Mouse (Mus musculus): ENCODE data around the gene Fat3. TPM values are rescaled to one million over a fixed set of nuclear protein-coding genes. Genes with fewer than 3 reads are reported as not detected.

The Fat3 gene
- polyA plus RNA-seq, 1 experiment, result 0.12 TPM

DNA sequence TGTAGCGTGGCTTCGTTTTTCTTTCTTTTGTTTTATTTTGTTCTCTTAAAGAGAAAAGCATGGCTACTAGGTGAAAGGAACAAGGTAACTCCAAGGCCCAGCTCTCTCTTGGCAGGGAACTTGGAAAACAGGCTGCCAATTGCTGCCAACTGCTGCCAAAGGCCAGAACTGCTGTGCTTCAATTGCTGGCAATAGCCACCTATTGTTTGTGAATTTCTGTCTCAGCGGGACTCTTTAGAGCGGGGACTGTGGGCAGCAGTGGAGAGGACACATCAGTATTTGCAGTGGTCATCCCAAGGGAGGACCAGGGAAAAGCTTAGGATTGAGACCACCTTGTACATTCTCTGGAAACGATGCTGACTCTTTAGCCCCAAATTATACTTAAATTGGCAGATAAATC lies 279.2 kb downstream of the Fat3 start:
- TF ChIP-seq POLR2A (IDR thresholded peaks at IDR 0.05; ENCODE audit: borderline replicate concordance, low read depth, low read length), result no peak
- no peak for TF ChIP-seq CTCF (IDR thresholded peaks at IDR 0.05; ENCODE audit: low read depth, low read length)
- Histone ChIP-seq H3K4me1 (ENCODE audit: control insufficient read depth, insufficient read depth, low read length) (peaks cover 20% of the 10 kb centered on the region), H3K4me3 (ENCODE audit: insufficient read depth, low read length) (no peak overlapping the region), H3K27ac (ENCODE audit: insufficient read depth, low read depth, low read length) (no peak overlapping the region)

GRCm38 (mm10) chr9:16216235-16216634 lies 284.9 kb downstream of the Fat3 start:
- Histone ChIP-seq H3K27ac (ENCODE audit: insufficient read depth, low read depth, low read length) (peak overlapping the region; percentile 99), H3K4me3 (ENCODE audit: insufficient read depth, low read length) (peak overlapping the region; percentile 15; the same call in 1 of the 2 replicates), H3K4me1 (ENCODE audit: control insufficient read depth, insufficient read depth, low read length) (peaks cover 28% of the 10 kb centered on the region)
- TF ChIP-seq POLR2A (IDR thresholded peaks at IDR 0.05; ENCODE audit: borderline replicate concordance, low read depth, low read length), result no peak
- no peak for TF ChIP-seq CTCF (IDR thresholded peaks at IDR 0.05; ENCODE audit: low read depth, low read length)

DNA sequence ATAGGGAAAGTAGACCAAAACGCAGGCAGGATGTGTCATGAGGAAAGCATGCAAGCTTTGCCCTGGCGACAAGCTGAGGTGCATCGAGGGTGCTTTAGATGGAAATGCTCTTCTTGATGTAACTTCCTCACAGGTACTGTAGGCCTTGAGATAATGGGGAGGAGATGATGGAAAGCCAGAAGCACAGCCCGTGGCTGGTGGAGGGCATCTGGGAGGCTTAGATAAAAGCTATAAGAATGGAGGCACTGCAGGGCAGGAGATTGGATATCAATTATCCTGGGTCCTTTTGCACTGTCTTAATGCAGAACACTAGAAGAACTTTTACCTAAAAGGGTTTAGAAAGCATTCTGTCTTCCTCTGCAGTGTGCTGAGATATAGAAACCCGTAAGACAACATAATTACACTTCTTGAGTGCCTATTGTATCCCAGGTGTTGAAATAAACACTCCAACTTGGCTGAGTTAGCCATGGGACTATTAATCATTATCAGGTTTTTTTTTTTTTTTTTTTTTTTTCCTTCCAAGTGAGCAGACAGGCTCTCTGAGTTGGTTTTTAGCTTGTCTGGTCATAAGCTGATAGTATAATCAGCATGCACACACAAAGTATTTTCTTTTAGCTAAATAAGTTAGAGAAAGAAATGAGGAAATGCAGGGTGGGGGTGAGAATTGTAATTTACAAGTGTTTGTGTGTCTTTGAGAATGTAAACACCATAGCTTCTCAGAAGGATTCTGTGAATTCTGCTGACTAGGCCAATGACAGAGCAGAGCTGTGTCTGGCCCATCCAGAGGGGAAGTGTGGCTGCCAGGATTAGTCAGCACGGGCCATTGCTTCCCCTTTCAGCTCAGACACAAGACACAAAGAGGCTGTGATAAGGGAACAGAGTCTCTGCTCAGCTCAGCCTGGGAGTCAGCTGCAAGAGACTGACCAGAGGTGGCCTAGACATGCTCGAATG lies 286.1 kb downstream of the Fat3 start:
- TF ChIP-seq POLR2A (IDR thresholded peaks at IDR 0.05; ENCODE audit: borderline replicate concordance, low read depth, low read length), result no peak
- no peak for TF ChIP-seq CTCF (IDR thresholded peaks at IDR 0.05; ENCODE audit: low read depth, low read length)
- H3K4me1 ChIP-seq (ENCODE audit: control insufficient read depth, insufficient read depth, low read length), result peaks cover 28% of the 10 kb centered on the region
- H3K27ac ChIP-seq (ENCODE audit: insufficient read depth, low read depth, low read length), result peak overlapping the region; percentile 99
- H3K4me3 ChIP-seq (ENCODE audit: insufficient read depth, low read length), result no peak overlapping the region

DNA sequence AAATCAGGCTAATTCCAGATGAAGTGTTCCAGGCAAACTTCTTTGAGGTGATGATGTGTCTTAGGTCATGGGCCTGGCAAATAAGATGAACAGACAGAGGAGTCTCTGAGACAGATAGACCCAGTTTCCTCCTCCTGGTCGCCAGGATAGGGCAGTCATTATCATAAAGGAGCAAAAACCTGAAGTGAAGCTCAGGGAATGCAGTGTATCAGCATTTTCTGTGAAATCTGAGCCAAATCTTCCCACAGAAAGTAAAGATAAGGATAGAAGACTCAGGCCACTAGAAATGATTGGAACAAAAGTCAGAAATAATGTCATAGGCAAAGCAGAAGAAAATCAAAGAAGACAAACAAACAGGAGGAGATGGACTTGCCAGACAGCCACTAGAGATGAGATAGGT lies 287.8 kb downstream of the Fat3 start:
- no peak overlapping the region for H3K27ac ChIP-seq (ENCODE audit: insufficient read depth, low read depth, low read length)
- H3K4me3 ChIP-seq (ENCODE audit: insufficient read depth, low read length), result no peak overlapping the region
- peaks cover 28% of the 10 kb centered on the region for H3K4me1 ChIP-seq (ENCODE audit: control insufficient read depth, insufficient read depth, low read length)
- TF ChIP-seq CTCF (IDR thresholded peaks at IDR 0.05; ENCODE audit: low read depth, low read length), result no peak

GRCm38 (mm10) chr9:16212628-16213027 lies 288.5 kb downstream of the Fat3 start:
- H3K27ac ChIP-seq (ENCODE audit: insufficient read depth, low read depth, low read length), result no peak overlapping the region
- H3K4me3 ChIP-seq (ENCODE audit: insufficient read depth, low read length), result no peak overlapping the region
- TF ChIP-seq POLR2A (IDR thresholded peaks at IDR 0.05; ENCODE audit: borderline replicate concordance, low read depth, low read length) (no peak), CTCF (IDR thresholded peaks at IDR 0.05; ENCODE audit: low read depth, low read length) (no peak)
- peaks cover 28% of the 10 kb centered on the region for H3K4me1 ChIP-seq (ENCODE audit: control insufficient read depth, insufficient read depth, low read length)

DNA sequence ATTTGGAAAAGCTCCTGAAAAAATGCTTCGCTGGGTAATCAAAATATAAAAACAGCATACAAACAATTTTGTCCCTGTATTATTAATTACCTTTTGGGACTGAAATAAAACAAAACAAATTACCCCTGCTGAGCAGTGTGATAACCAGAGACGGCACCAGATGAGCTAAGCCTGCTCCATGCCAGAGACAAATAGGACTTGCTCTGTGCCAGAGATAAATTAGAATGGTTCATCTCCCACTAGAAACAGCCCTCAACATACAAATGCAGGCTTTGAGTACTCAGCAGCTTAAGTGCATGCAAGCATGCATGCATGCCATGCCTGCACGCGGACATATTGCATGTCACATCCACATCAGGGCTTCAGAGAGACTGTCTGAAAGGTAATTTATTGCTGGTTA lies 288.9 kb downstream of the Fat3 start:
- no peak overlapping the region for H3K4me3 ChIP-seq (ENCODE audit: insufficient read depth, low read length)
- H3K27ac ChIP-seq (ENCODE audit: insufficient read depth, low read depth, low read length), result no peak overlapping the region
- peaks cover 28% of the 10 kb centered on the region for H3K4me1 ChIP-seq (ENCODE audit: control insufficient read depth, insufficient read depth, low read length)
- TF ChIP-seq POLR2A (IDR thresholded peaks at IDR 0.05; ENCODE audit: borderline replicate concordance, low read depth, low read length) (no peak), CTCF (IDR thresholded peaks at IDR 0.05; ENCODE audit: low read depth, low read length) (no peak)

DNA sequence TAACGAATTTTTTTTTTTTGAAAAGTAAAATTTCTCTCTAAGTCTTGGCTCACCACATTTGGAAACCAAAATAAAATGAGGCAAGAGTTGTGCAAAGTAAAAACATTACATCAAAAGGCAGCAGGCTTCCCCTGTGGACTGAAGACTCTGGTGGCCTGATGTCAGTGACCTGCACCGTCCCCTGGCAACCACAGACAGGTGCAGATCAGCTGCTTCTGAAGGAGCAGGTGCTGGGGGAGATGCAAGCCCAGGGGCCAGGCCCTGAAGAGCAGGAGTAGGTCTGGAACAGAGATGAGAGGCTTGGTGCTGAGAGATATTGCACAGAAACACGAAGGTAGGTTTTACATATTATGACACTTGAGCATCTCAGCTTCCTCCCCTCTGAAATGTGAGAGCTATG lies 289.6 kb downstream of the Fat3 start:
- Histone ChIP-seq H3K27ac (ENCODE audit: insufficient read depth, low read depth, low read length) (no peak overlapping the region), H3K4me1 (ENCODE audit: control insufficient read depth, insufficient read depth, low read length) (peaks cover 26% of the 10 kb centered on the region), H3K4me3 (ENCODE audit: insufficient read depth, low read length) (no peak overlapping the region)
- TF ChIP-seq CTCF (IDR thresholded peaks at IDR 0.05; ENCODE audit: low read depth, low read length) (no peak), POLR2A (IDR thresholded peaks at IDR 0.05; ENCODE audit: borderline replicate concordance, low read depth, low read length) (no peak)

GRCm38 (mm10) chr9:16202296-16202695 lies 298.8 kb downstream of the Fat3 start:
- TF ChIP-seq POLR2A (IDR thresholded peaks at IDR 0.05; ENCODE audit: borderline replicate concordance, low read depth, low read length) (no peak), CTCF (IDR thresholded peaks at IDR 0.05; ENCODE audit: low read depth, low read length) (no peak)
- Histone ChIP-seq H3K4me1 (ENCODE audit: control insufficient read depth, insufficient read depth, low read length) (peaks cover 5% of the 10 kb centered on the region), H3K27ac (ENCODE audit: insufficient read depth, low read depth, low read length) (no peak overlapping the region), H3K4me3 (ENCODE audit: insufficient read depth, low read length) (no peak overlapping the region)

- no peak overlapping the region for H3K27ac ChIP-seq (ENCODE audit: insufficient read depth, low read depth, low read length)
- no peak overlapping the region for H3K4me3 ChIP-seq (ENCODE audit: insufficient read depth, low read length)
- TF ChIP-seq CTCF (IDR thresholded peaks at IDR 0.05; ENCODE audit: low read depth, low read length), result no peak
- no peak for TF ChIP-seq POLR2A (IDR thresholded peaks at IDR 0.05; ENCODE audit: borderline replicate concordance, low read depth, low read length)
- peaks cover 5% of the 10 kb centered on the region for H3K4me1 ChIP-seq (ENCODE audit: control insufficient read depth, insufficient read depth, low read length)
Measured at GRCm38 (mm10) chr9:16200948-16201347, 300.1 kb downstream of the Fat3 start.

- Histone ChIP-seq H3K4me3 (ENCODE audit: insufficient read depth, low read length) (no peak overlapping the region), H3K4me1 (ENCODE audit: control insufficient read depth, insufficient read depth, low read length) (peaks cover 27% of the 10 kb centered on the region), H3K27ac (ENCODE audit: insufficient read depth, low read depth, low read length) (no peak overlapping the region)
- TF ChIP-seq CTCF (IDR thresholded peaks at IDR 0.05; ENCODE audit: low read depth, low read length) (no peak), POLR2A (IDR thresholded peaks at IDR 0.05; ENCODE audit: borderline replicate concordance, low read depth, low read length) (no peak)
Measured at GRCm38 (mm10) chr9:16186461-16186860, 314.6 kb downstream of the Fat3 start.

Data from bone marrow macrophage, adult 2 months (primary cell).